Mouse (Mus musculus) v-Abl transformed pro-B cells (cell line): ENCODE data around the gene Akr1d1.

Experiments
- in situ Hi-C, 2 experiments: fragments of 400-800 bp; cut with MboI; formaldehyde crosslinking; loops; one replicate each; pipeline ENCODE4 v1.15.1; 2025; ENCODE audit not compliant: unreplicated experiment in 2 of 2

Akr1d1 gene

GRCm38 (mm10) chr6:37529940-37530339 is at the start of gene Akr1d1:
TSS of gene Akr1d1 (plus strand) at chr6:37530173.
- in situ Hi-C loops: no loop called here

GRCm38 (mm10) chr6:37481147-37481546 is 48.8 kb upstream of the Akr1d1 start:
- in situ Hi-C loops: no loop called here

GRCm38 (mm10) chr6:37483262-37483661 is 46.7 kb upstream of the Akr1d1 start:
- in situ Hi-C loops: no loop called here

- in situ Hi-C loops: no loop called here
Observed at GRCm38 (mm10) chr6:37484588-37485070, 45.3 kb upstream of the Akr1d1 start.

GRCm38 (mm10) chr6:37486502-37486901 is 43.5 kb upstream of the Akr1d1 start:
- in situ Hi-C loops: no loop called here

GRCm38 (mm10) chr6:37492241-37492640 is 37.7 kb upstream of the Akr1d1 start:
- in situ Hi-C loops: loop anchor here in 1 of 2 experiments (10.0 kb wide), 1 partner anchor 573 kb away; no protein-coding TSS in a partner anchor

- in situ Hi-C loops: loop anchor here in 1 of 2 experiments (10.0 kb wide), 1 partner anchor 570 kb away; no protein-coding TSS in a partner anchor
Observed at GRCm38 (mm10) chr6:37494957-37495356, 35.0 kb upstream of the Akr1d1 start.

- in situ Hi-C loops: loop anchor here in 1 of 2 experiments (10.0 kb wide), 1 partner anchor 568 kb away; no protein-coding TSS in a partner anchor
Observed at GRCm38 (mm10) chr6:37496866-37497265, 33.1 kb upstream of the Akr1d1 start.

- in situ Hi-C loops: no loop called here
Observed at GRCm38 (mm10) chr6:37505588-37505987, 24.4 kb upstream of the Akr1d1 start.

GRCm38 (mm10) chr6:37506909-37507515 is 23.0 kb upstream of the Akr1d1 start:
- in situ Hi-C loops: no loop called here

- in situ Hi-C loops: no loop called here
Observed at GRCm38 (mm10) chr6:37510786-37511185, 19.2 kb upstream of the Akr1d1 start.

GRCm38 (mm10) chr6:37520631-37521375 is 9.2 kb upstream of the Akr1d1 start:
- in situ Hi-C loops: no loop called here

GRCm38 (mm10) chr6:37532036-37532435 is 2.1 kb downstream of the Akr1d1 start:
- in situ Hi-C loops: no loop called here

GRCm38 (mm10) chr6:37536831-37537230 is 6.9 kb downstream of the Akr1d1 start:
- in situ Hi-C loops: no loop called here

GRCm38 (mm10) chr6:37537801-37538200 is 7.8 kb downstream of the Akr1d1 start:
- in situ Hi-C loops: no loop called here

GRCm38 (mm10) chr6:37538792-37539191 is 8.8 kb downstream of the Akr1d1 start:
- in situ Hi-C loops: no loop called here

GRCm38 (mm10) chr6:37539403-37539802 is 9.4 kb downstream of the Akr1d1 start:
- in situ Hi-C loops: no loop called here

- in situ Hi-C loops: no loop called here
Observed at GRCm38 (mm10) chr6:37540113-37540512, 10.1 kb downstream of the Akr1d1 start.

GRCm38 (mm10) chr6:37541171-37541570 is 11.2 kb downstream of the Akr1d1 start:
- in situ Hi-C loops: no loop called here

GRCm38 (mm10) chr6:37542145-37542544 is 12.2 kb downstream of the Akr1d1 start:
- in situ Hi-C loops: no loop called here

- in situ Hi-C loops: no loop called here
Observed at GRCm38 (mm10) chr6:37552760-37553159, 22.8 kb downstream of the Akr1d1 start.

GRCm38 (mm10) chr6:37553926-37554325 is 24.0 kb downstream of the Akr1d1 start:
- in situ Hi-C loops: no loop called here
